Mouse (Mus musculus) c-Kit-negative CD71-positive TER-119-positive erythroid progenitor cells, embryonic 14.5 days (primary cell): ENCODE measurements around the gene Izumo4.

Experiments used
- DNase-seq: peaks from one replicate; pipeline ENCODE4 v3.0.0-alpha.2; 2013; ENCODE audit warnings: low read depth, low spot score

The Izumo4 gene

GRCm38 (mm10) chr10:80701721-80702535 is at the start of gene Izumo4, which contains the start of gene Mob3a:
Izumo4 (plus strand) TSS chr10:80702184.
Mob3a (minus strand) TSS chr10:80701977.
- DNase-seq, result peak; percentile 89

- no peak for DNase-seq
These were observed 48.7 kb upstream of the Izumo4 start for GRCm38 (mm10) chr10:80653156-80653720.

DNA sequence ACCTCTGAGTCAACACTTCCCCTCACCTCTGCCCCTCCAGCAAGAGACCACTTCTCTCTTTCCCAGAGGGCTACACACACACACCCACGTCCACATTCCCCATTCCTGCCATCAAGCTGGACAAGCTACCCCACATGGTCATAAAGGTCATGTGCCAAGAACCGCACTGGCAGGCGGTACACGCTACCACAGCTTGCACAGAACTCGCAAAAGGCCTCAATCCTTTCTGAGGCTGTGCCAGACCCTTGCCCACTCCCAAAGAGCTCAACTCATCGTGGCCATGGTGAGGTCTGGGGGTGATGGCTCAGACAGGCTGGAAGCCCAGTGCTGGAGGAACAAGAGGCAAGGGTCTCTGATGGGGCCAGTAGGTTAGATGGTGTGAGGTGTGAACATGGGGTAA is 47.1 kb upstream of the Izumo4 start:
- no peak for DNase-seq

- DNase-seq, result no peak
These were observed 46.4 kb upstream of the Izumo4 start for GRCm38 (mm10) chr10:80655406-80656129.

DNA sequence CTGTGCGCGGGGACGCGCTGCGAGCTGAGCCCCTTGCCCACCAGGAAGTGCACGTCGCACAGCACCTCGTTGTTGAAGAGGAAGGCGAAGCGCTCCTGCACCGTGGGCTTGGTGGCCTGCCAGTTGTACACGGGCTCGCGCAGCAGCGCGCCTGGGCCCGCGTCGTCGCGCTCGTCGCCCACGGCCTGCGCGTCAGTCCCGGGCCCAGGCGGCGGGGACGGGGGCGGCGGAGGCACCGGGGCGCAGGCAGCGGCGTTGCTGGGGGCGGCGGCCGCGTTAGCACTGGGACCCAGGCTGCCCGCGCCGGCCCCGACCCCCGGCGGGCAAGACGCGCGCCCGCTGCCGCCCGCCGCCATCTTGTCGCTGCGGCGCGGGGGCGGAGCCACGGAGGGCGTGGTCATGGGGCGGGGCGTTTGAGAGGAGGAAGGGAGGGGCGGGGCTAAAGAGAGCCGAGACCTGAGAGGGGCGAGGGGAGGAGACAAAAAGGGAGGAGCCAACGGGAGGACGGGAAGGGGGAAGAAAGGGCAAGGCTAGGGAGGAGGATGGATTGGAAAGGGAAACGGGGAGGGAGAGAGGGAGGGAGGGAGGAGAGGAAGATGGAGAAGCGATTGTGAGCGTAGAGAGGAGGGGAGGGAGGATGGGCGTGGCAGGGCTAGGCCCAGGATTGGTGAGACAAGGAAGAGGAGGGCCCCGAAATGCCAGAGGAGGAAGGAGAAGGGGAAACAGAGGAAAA is 45.7 kb upstream of the Izumo4 start:
- DNase-seq, result peak; percentile 94

- peak; percentile 65 for DNase-seq
These were observed 44.9 kb upstream of the Izumo4 start, which contains the start of gene Btbd2 for GRCm38 (mm10) chr10:80656863-80657623. Btbd2 (minus strand) TSS chr10:80657071.

DNA sequence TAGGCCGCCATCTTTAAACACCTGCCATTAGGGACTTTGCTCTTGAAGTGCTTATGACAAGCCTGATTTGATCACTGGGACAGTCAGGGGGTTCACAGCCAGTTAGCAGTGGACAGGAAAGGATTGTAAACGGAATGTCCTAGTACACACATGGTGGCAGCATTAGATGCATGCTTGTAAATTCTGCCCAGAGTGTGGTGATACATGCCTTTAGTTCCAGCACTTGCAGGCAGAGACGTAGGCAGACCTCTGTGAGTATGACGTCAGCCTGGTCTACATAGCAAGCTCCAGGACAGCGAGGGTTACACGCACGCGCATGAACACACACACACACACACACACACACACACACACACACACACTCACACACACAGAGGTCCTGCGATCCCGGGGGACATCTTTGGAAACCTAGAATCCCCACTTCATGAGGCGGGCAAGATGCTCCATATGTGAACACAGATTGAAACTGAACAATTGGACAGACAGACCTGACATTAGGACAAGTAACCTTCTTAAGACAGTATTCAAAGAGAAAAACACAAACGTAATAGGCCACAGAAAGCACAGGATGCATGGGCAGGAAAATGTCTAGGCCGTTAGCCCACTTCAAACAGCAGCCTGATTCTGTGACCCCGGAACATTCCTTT is 43.7 kb upstream of the Izumo4 start:
- DNase-seq, result no peak

DNA sequence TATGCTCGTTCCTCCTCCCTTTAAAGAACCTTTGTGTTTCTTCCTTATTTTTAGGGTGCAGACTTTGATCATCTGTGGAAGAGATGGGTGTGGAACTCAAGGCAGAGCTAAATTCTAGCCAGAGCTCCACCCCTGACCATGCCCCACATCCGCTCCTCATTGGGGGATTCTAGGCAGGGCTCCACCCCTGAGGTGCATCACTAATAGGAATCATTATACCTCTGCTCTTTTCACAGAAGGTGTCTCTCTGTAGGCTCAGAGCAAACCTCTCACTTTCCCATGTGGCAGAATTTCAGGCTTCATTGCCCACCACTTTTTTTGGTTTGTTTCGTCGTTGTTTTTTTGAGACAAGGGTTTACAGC is 43.2 kb upstream of the Izumo4 start:
- no peak for DNase-seq

DNA sequence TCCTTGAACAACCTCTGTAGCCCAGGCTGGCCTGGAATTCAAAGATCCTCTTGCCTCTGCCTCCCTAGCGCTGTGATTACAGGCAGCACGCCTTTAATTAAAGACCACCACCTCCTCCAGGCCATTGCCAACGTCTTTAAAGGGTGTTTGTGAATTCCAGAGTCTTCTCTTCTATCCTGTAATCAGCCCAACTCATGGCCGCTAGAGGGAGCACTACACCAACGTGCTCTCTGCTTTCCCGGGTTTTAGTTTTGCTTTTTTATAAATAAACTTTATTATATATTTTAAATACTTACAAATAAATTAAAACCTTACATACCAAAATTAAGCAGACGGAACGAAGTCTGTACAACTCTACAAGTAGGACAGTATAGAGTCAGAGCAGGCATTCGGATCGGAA is 42.8 kb upstream of the Izumo4 start:
- peak; percentile 71 for DNase-seq

- peak; percentile 62 for DNase-seq
These were observed 40.8 kb upstream of the Izumo4 start for GRCm38 (mm10) chr10:80661149-80661548.

DNA sequence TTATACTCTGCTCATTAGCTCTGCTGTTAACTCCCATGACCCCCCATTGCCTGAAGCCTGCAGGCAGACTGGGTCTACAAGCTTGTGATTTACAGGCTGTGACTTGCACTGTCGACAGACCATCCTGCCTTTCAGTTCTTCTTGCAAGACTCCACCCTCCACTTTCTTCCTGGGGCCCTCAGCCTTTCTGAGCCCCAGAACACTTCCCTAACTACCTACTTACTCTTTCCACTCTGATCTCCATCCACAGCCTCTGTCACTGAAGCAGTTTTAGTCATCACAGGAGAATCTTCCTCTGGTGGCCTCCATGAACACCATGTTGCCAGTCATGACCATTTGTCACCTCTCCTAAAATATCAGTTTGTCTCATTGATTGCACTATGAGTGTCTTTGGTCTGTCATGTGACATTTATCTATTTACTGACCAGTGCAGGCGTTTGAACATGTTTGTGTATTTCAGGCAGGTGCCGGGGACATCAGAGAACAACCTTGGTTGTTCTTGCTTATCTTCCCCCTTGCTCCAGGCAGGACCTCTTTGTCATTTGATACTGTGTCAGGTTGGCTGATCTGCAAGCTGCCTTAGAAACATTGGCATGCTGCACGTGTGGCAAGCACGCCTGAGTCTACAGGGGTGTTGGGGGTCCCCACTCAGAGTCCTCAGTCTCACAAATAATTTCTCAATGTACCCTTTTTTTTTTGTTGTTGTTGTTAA is 38.3 kb upstream of the Izumo4 start:
- no peak for DNase-seq

GRCm38 (mm10) chr10:80664197-80665015 is 37.6 kb upstream of the Izumo4 start:
- no peak for DNase-seq

DNA sequence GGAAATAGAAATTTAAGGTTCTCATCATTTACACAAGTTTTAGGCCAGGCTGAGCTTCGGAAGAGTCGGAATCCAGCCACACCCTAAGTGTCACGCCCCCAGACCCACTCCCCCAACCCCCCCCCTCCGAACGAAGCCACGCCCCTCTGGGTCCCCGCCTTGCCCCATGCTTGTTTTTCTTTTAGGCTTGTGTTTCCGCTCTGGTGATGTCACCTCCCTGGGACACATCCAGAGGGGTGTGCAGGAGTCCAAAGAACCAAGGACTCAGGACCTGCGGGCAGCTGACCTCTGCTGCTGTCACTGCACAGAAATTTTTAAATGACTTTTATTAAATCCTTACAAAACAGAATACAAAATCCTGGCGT is 37.0 kb upstream of the Izumo4 start:
- DNase-seq, result no peak

DNA sequence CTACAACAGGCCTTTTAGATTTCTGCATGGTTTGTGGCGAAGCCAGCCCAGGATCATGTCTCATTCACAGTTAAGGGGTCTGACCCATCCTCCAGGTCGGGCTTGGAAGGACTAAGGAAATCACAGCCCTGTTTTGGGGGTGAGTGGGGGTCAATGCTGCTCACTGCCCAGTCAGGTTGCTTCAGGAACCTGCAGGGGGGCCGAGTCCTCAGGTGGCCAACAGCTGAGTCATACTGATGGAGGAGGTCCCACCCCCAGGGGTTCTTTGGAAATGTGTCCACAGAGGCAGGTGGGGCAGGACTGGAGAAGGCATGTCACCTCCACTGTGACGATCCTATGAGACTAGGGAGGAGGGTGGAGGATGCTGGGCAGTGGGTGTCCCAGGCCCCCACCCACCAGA is 36.5 kb upstream of the Izumo4 start:
- no peak for DNase-seq

DNA sequence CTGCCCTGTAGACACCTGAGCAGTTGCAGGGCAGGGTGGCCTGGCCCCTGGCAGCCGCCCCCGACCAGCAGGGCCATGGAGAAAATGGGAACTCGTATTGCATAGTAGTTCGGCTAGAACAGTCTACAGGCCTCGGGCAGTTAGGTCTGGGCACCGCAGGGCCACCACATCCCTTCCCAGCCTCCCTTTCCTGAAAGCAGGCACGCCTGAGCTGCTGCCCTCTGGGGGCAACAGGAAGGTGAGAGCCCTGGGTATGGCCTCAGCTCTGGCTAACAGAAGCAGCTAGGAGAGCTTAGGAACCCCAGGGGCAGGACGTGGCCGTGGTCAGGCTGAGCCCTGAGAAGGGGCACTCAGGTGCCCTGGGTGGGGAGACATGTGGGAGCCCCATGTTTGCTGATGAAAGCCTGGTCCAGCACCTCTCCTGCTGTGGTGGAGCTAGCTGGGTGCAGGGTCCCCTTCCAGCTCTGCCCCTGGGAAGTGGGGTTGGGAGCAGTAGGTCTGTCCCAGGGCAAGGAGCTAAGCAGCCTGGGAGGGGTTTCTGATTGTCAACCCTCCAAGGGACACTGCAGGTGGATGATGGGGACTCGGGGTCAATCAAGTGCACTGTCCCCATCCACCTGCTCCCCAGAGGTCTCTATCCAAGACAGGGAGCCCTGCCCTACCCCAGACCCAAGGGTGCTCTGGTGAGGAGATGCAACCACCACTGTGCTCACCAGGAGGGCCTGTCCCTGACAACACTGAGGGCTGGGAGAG is 35.8 kb upstream of the Izumo4 start:
- DNase-seq, result no peak

- no peak for DNase-seq
These were observed 35.1 kb upstream of the Izumo4 start for GRCm38 (mm10) chr10:80666837-80667412.

DNA sequence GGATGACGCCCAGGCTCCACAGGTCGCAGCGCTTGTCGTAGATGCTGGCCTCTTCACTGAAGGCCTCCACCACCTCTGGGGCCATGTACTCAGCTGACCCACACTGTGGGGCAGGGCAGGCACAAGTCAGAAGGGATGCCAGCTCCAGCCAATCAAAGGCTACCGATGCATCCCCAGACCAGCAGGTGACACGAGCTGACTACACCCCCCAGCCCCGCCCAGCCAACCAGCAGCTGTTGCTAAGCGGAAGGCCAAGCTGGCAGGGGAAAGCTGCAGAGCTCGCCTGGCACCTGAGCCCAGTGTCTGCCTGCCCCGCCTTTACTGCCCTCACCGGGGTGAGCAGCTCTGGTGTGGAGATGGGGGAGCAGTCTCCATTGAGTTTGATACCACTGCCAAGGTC is 33.4 kb upstream of the Izumo4 start:
- DNase-seq, result no peak

GRCm38 (mm10) chr10:80669018-80669417 is 33.0 kb upstream of the Izumo4 start:
- DNase-seq, result no peak
